Mouse (Mus musculus) stomach, postnatal 0 days (tissue): ENCODE data around the gene Ptbp3.

Experiments
- CTCF ChIP-seq: IDR thresholded peaks from 2 replicates; pipeline ENCODE4 v1.5.1; 2016; ENCODE audit warnings: antibody characterized with exemption, low read depth, mild to moderate bottlenecking, moderate library complexity
- EP300 ChIP-seq: optimal IDR thresholded peaks from 2 replicates; pipeline ENCODE3; 2016; ENCODE audit warnings: antibody characterized with exemption

GRCm38 (mm10) chr4:59509558-59509957 lies 39.6 kb downstream of the Ptbp3 start:
- no peak for TF ChIP-seq EP300
- no peak for TF ChIP-seq CTCF
